Mouse (Mus musculus): ENCODE results near the gene Dalrd3.

DNA sequence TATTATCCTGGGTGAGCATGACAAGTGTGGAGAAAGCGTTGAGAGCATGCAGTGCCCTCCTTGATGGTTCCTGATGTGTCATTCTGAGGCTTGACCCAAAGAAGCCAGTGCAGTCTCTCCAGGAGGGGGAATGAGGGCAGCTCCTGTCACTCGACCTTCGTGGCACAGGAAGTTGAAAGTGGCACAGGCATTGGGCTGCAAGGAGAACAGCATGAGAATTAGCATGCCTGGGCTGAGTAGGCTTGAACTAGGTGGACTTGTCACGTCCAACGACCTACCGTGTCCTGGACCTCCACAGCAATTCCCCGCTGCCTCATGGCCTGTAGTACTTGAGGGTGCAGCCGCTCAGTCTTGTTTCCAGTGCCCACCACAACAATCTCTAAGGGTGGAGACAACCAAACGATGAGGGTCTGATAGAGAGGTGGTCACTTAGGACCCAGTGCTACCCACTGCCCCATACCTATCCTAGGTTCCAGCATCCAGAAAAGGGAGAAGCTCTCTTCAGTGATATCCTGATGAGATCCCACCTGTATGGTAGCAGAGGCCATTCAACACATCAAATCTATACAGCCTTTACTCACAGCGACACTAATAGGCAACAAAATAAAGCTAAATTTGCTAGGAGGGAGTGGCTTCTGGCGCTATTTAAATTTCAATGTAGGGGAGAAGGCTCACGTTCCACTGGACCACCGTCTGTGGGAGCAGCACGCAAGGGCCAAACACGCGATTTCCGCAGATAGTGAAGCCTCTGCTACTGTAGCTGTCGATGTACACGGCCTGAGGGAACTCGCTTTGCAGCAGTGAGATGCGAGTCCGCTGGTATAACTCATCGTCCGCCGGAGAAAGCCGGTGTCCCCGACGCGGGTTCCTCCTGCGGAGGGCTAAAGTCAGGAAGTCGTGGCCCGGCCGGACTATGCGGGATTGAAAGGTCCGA lies 3.5 kb upstream of the Dalrd3 start:
- TF ChIP-seq CTCF (IDR thresholded peaks at IDR 0.05; ENCODE audit: borderline replicate concordance, control insufficient read depth, extremely low read depth, insufficient read depth, low read length, poor library complexity) (no peak), POLR2A (IDR thresholded peaks at IDR 0.05; ENCODE audit: control insufficient read depth, extremely low read depth, insufficient read depth, low read length, poor library complexity) (no peak)
